Mouse (Mus musculus): ENCODE data around the gene Nlrc3. TPM values are rescaled to one million over a fixed set of nuclear protein-coding genes. Genes with fewer than 3 reads are reported as not detected.
A peak's percentile ranks its signal among the peaks of the same experiment; 100 is the strongest.

The Nlrc3 gene
- polyA plus RNA-seq, 1 experiment from 2014 or later, result 0.97 TPM

DNA sequence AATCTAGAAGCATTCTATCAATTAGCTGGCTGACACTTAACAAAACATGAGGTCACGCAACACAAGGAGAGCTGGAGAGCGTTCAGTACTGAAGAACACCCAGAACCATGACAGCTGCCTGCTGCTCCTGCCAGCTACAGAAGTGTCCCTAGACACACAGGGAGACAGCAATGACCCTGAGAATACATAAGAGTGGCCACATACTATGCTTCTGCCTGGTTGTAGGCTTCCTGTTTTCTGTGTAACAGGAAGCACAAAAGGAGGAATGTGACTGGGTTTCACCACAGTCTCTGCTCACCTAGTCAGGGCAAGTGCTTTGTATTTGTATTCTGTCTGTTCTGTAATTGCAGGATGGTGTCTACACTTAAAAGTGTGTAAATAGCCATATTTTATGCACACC lies 55.7 kb downstream of the Nlrc3 start:
- Histone ChIP-seq H3K36me3 (replicated peaks) (peaks cover 73% of the 10 kb centered on the region), H3K9me3 (no peaks in the 10 kb centered on the region), H3K4me3 (no peak overlapping the region), H3K27ac (replicated peaks) (no peak overlapping the region), H3K4me1 (0 out of 2 replicates have a peak, but pooled peaks cover 5% of the 10 kb centered on the region), H3K27me3 (replicated peaks; ENCODE audit: low read depth, poor library complexity, severe bottlenecking) (no peaks in the 10 kb centered on the region)
- WGBS, result 96% methylated on average over 2 of the region's 2 CpGs
- no peak for DNase-seq (ENCODE audit: low spot score)

DNA sequence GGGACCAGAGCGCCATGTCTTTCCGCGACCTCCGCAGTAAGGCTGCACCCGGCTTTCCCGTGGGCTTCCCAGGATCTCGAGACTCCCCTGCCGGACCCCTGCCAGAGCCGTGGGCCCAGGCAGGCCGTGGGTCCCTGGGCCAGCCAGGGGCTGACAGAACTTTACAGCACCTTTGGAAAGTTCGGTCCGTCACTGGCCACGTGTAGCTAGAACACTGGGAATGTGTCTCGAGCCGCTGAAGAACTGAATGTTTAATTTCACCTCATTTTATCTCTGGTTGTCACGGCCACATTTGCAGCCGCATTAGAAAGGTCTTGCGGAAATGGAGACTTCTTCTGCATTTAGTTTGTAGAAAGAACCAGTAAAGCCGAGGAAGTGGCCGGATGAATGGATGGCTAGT lies 67.3 kb downstream of the Nlrc3 start:
- H3K4me1 ChIP-seq, result peaks cover 13% of the 10 kb centered on the region
- H3K36me3 ChIP-seq (replicated peaks), result peaks cover 52% of the 10 kb centered on the region
- WGBS, result 12% methylated on average over 20 of the region's 20 CpGs
- peak overlapping the region; percentile 75 for H3K4me3 ChIP-seq
- DNase-seq (ENCODE audit: low spot score), result no peak
- H3K9me3 ChIP-seq, result no peaks in the 10 kb centered on the region
- peak overlapping the region; percentile 86 for H3K27ac ChIP-seq (replicated peaks)
- H3K27me3 ChIP-seq (replicated peaks; ENCODE audit: low read depth, poor library complexity, severe bottlenecking), result no peaks in the 10 kb centered on the region

DNA sequence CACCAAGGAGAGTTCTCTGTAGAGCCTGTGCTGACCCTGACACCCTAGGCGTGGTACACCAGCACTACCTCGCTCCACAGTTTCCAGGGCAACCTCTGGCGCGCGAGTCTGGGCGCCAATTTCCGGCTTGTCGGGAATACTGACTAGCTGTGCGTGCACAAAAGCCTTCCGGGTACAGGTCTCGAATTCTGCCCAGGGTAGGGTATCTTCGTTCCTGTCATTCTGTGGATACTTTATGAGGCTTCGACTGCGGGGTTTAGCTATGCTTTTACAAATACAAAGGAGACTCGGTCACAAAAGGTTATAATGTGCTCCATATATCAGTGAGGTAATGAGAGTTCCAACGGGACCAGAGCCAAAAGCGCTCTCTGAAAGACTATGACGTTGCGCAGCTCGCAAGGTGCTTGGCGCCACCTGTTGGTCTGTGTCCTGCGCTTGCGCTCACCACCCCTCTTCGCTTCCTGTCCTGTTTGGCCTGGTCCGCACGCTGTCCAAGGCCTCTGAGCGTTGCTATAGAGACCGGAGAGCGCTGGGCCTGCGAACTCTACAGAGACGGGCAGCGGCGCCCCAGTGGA lies 67.8 kb downstream of the Nlrc3 start, which contains the start of the genes 1700037C18Rik and Cluap1:
1700037C18Rik (minus strand) TSS at position 153 of the 575 bp plus-strand sequence.
Cluap1 (plus strand) TSS at position 265 of the 575 bp plus-strand sequence.
- peaks cover 52% of the 10 kb centered on the region for H3K36me3 ChIP-seq (replicated peaks)
- H3K27ac ChIP-seq (replicated peaks), result peak within 1 kb of the TSS; percentile 86
- H3K4me3 ChIP-seq, result peak within 1 kb of the TSS; percentile 75
- no peaks in the 10 kb centered on the region for H3K9me3 ChIP-seq
- peak; percentile 91 for DNase-seq (ENCODE audit: low spot score)
- H3K4me1 ChIP-seq, result peaks cover 13% of the 10 kb centered on the region
- WGBS, result under 1% methylated on average over 33 of the region's 33 CpGs
- no peaks in the 10 kb centered on the region for H3K27me3 ChIP-seq (replicated peaks; ENCODE audit: low read depth, poor library complexity, severe bottlenecking)

GRCm38 (mm10) chr16:3907471-3907870 lies 69.0 kb downstream of the Nlrc3 start:
- Histone ChIP-seq H3K4me3 (no peak overlapping the region), H3K27me3 (replicated peaks; ENCODE audit: low read depth, poor library complexity, severe bottlenecking) (no peaks in the 10 kb centered on the region), H3K27ac (replicated peaks) (no peak overlapping the region), H3K36me3 (replicated peaks) (peaks cover 51% of the 10 kb centered on the region), H3K4me1 (peaks cover 13% of the 10 kb centered on the region), H3K9me3 (no peaks in the 10 kb centered on the region)
- WGBS, result 77% methylated on average over 2 of the region's 2 CpGs
- no peak for DNase-seq (ENCODE audit: low spot score)

DNA sequence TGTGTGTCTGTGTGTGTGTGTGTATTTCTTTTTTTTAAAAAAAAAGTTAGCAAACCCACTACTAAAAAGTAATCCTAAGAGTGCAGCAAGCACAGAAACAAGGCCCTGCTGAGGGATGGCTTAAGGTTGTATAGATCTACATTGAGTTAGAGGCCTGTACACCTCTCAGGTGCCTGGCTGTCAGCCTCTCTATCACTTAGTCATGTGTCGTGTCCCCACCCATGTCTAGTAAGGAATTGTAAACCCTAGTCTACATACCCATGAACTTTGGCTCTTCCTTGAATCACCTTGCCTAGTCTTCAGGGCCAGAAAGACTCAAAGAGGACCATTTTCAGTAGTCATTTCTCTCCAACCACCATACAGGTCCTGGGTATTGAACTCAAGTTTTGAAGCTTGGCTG lies 79.9 kb downstream of the Nlrc3 start:
- DNase-seq (ENCODE audit: low spot score), result no peak
- peaks cover 61% of the 10 kb centered on the region for H3K36me3 ChIP-seq (replicated peaks)
- no peaks in the 10 kb centered on the region for H3K4me1 ChIP-seq
- 88% methylated on average over 1 of the region's 1 CpGs for WGBS
- no peak overlapping the region for H3K27ac ChIP-seq (replicated peaks)
- no peak overlapping the region for H3K4me3 ChIP-seq
- H3K9me3 ChIP-seq, result no peaks in the 10 kb centered on the region
- H3K27me3 ChIP-seq (replicated peaks; ENCODE audit: low read depth, poor library complexity, severe bottlenecking), result no peaks in the 10 kb centered on the region

GRCm38 (mm10) chr16:3896046-3896445 lies 80.4 kb downstream of the Nlrc3 start:
- Histone ChIP-seq H3K4me3 (no peak overlapping the region), H3K27me3 (replicated peaks; ENCODE audit: low read depth, poor library complexity, severe bottlenecking) (no peaks in the 10 kb centered on the region), H3K9me3 (no peaks in the 10 kb centered on the region), H3K27ac (replicated peaks) (no peak overlapping the region), H3K36me3 (replicated peaks) (peaks cover 55% of the 10 kb centered on the region), H3K4me1 (no peaks in the 10 kb centered on the region)
- DNase-seq (ENCODE audit: low spot score), result no peak
- WGBS, result 86% methylated on average over 6 of the region's 6 CpGs

DNA sequence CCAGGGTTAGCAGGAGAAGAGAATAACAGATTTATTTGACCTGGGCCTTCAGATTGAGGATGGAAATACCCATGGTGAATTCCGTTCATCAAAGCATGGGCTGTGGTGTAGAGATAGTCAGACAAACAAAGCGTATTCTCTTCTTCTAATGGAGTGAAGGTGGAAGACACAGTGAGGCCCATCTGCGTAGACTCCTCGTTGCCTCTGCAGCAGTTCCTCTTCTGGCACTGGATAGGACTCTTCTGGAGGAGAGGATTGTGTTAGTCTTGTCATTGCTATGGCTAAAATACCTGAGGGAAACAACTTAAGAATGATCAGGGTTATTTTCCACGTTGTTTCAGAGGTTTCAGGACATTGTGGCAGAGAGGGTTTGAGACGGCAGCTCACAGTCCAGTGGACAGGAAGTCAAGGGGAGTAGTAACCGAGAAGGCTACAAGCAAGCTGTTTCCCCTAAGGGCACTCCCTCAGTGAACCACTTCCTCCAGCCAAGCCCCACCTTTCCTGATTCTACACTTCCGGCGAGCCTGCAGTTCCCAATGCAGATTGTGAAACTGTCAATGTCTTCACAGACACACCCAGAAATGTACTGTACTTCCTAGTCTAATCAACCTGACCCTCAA lies 81.1 kb downstream of the Nlrc3 start:
- DNase-seq (ENCODE audit: low spot score), result no peak
- H3K27ac ChIP-seq (replicated peaks), result no peak overlapping the region
- WGBS, result 69% methylated on average over 9 of the region's 9 CpGs
- H3K27me3 ChIP-seq (replicated peaks; ENCODE audit: low read depth, poor library complexity, severe bottlenecking), result no peaks in the 10 kb centered on the region
- H3K4me1 ChIP-seq, result no peaks in the 10 kb centered on the region
- H3K9me3 ChIP-seq, result no peaks in the 10 kb centered on the region
- no peak overlapping the region for H3K4me3 ChIP-seq
- peaks cover 48% of the 10 kb centered on the region for H3K36me3 ChIP-seq (replicated peaks)

Small RNA genes lying within 50 kb of the gene (microRNA-seq; reads per million reads assigned to microRNA genes)
- gene Gm23493, result not detected

Other genes starting within 250 kb of the Nlrc3 start
- 51.3 and 53.3 TPM in 2 replicates for gene Zfp263, start 232.5 kb downstream of the Nlrc3 start, polyA plus RNA-seq (2016; fragmentation: Nextera tagmentation; extraction: Ambion mirVana)
- gene Olfr15, start 145.8 kb downstream of the Nlrc3 start, polyA plus RNA-seq (2016; fragmentation: Nextera tagmentation; extraction: Ambion mirVana), result 0.31 TPM in 1 of 2 replicates, not detected in the other
- gene Zfp174, start 129.4 kb downstream of the Nlrc3 start, polyA plus RNA-seq (2016; fragmentation: Nextera tagmentation; extraction: Ambion mirVana), result 0.82 and 1.1 TPM in 2 replicates
- 54.4 and 56.4 TPM in 2 replicates for gene Naa60, start 104.3 kb downstream of the Nlrc3 start, polyA plus RNA-seq (2016; fragmentation: Nextera tagmentation; extraction: Ambion mirVana)
- 4.5 and 5.5 TPM in 2 replicates for gene Zfp597, start 92.1 kb downstream of the Nlrc3 start, polyA plus RNA-seq (2016; fragmentation: Nextera tagmentation; extraction: Ambion mirVana)
- 1.4 and 2.6 TPM in 2 replicates for gene Gm20695, start 92.0 kb downstream of the Nlrc3 start, polyA plus RNA-seq (2016; fragmentation: Nextera tagmentation; extraction: Ambion mirVana)
- 6.8 TPM in 2 replicates for gene 1700037C18Rik, start 67.9 kb downstream of the Nlrc3 start, polyA plus RNA-seq (2016; fragmentation: Nextera tagmentation; extraction: Ambion mirVana)
- 22.5 and 24.7 TPM in 2 replicates for gene Cluap1, start 67.8 kb downstream of the Nlrc3 start, polyA plus RNA-seq (2016; fragmentation: Nextera tagmentation; extraction: Ambion mirVana)
- 26.4 and 28.0 TPM in 2 replicates for gene Slx4, start 27.1 kb upstream of the Nlrc3 start, polyA plus RNA-seq (2016; fragmentation: Nextera tagmentation; extraction: Ambion mirVana)
- gene Dnase1, start 60.3 kb upstream of the Nlrc3 start, polyA plus RNA-seq (2016; fragmentation: Nextera tagmentation; extraction: Ambion mirVana), result 6.5 and 8.6 TPM in 2 replicates
- 99.1 and 104 TPM in 2 replicates for gene Trap1, start 101.2 kb upstream of the Nlrc3 start, polyA plus RNA-seq (2016; fragmentation: Nextera tagmentation; extraction: Ambion mirVana)
- gene Crebbp, start 237.4 kb upstream of the Nlrc3 start, polyA plus RNA-seq (2016; fragmentation: Nextera tagmentation; extraction: Ambion mirVana), result 32.3 and 32.4 TPM in 2 replicates

Measured in embryonic facial prominence, embryonic 10.5 days (tissue).